Mouse (Mus musculus): ENCODE results near the gene Arl4c.

The Arl4c gene

GRCm38 (mm10) chr1:88701870-88702661 is at the start of gene Arl4c:
Arl4c (minus strand) TSS chr1:88702221.
- DNase-seq (ENCODE audit: extremely low read depth, low read depth) = no peak

DNA sequence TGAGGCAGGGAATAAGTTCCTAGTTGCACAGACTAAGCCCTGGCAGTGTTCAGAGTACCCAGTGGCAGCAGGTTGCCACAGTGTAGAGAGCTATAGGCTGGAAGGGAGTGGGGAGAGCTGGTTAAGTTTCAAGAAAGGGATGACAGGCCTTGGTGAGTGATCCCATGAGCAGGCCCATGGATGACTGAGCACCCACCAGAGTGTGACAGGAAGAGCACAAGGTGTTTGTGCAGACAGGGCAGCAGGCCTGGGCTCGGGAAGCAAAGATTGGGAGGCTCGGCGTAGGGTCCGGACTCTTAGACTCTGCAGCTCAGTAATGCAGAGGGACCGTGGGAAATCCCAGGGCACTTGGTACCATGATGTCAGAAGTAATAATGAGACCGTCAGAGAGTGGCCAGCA is 49.3 kb upstream of the Arl4c start:
- no peak for DNase-seq (ENCODE audit: extremely low read depth, low read depth)

DNA sequence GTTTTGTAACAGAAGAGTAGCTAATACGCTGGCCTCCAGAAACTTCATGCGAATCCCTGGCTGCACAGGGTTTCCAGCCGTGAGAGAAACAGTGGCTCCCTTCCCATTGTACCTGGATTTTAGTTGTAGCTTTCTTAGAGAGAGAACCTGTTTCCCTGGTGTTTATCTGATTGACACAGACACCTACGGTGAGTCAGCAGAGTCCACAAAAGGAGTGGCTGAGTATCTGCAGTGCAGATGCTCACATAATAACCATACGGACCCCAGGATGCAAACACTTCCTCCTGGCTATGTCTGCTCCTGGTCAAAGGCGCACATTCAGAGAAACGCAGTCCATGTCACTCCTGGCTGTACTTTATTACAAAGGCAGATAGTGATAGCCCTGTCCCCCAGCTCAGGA is 48.6 kb upstream of the Arl4c start:
- no peak for DNase-seq (ENCODE audit: extremely low read depth, low read depth)

- no peak for DNase-seq (ENCODE audit: extremely low read depth, low read depth)
Observed at GRCm38 (mm10) chr1:88750126-88750525, 48.1 kb upstream of the Arl4c start.

DNA sequence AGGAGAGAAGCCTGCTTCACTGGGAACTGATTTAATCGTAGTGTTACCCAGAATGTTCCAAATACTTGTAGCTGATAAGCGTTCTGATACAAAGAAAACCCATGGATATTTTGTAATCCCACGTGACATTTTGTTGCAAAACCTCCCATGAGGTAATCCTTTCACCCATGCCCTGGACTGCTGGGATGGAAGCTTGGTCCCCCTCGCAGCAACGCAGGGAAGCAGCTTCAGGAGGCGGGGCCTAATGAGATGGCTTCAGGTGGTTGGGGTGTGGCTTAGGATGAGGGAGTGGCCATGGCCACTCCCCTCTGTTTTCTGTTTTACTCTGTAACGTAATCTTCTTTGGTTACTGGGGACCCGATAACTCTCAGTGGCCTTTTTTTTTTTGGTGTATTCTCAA is 47.1 kb upstream of the Arl4c start:
- no peak for DNase-seq (ENCODE audit: extremely low read depth, low read depth)

DNA sequence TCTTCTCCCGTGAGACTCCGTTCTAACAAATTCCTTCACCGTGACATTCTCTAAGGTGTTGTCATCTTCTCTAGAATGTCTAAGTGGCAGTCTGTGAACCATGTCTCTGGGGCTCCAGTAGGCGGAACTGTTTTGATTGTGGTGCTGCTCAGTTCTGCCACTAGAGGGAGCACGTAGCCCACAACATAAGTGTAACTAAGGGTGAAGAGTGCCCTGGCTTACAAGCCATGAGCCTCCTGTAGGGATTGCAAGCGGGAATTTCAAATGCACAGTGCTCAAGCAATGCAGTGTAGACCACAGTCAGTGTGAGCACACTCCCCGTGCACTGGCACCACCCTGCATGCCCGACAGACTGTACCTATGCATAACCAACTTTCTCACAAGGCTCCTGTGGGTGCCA is 43.2 kb upstream of the Arl4c start:
- no peak for DNase-seq (ENCODE audit: extremely low read depth, low read depth)

GRCm38 (mm10) chr1:88744261-88744660 is 42.2 kb upstream of the Arl4c start:
- no peak for DNase-seq (ENCODE audit: extremely low read depth, low read depth)

DNA sequence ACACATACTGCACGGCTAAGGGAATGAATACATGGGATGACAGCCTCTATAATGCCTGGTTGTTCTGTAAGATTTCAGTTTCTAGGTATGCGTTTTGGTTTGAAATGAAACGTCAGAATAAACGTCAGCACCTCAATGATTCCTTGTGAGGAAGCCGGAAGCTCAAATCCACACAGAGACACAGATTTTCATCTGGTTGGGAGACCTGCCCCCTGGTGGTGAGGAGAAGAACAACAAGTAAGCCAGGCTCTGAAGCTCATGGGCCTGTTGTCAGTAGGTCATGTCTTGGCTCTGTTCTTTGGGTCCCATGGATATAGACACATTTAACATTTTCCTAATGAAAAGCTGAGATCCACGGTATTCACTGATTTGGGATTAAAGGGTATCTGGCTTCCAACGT is 40.4 kb upstream of the Arl4c start:
- no peak for DNase-seq (ENCODE audit: extremely low read depth, low read depth)

- no peak for DNase-seq (ENCODE audit: extremely low read depth, low read depth)
Observed at GRCm38 (mm10) chr1:88739546-88739945, 37.5 kb upstream of the Arl4c start.

DNA sequence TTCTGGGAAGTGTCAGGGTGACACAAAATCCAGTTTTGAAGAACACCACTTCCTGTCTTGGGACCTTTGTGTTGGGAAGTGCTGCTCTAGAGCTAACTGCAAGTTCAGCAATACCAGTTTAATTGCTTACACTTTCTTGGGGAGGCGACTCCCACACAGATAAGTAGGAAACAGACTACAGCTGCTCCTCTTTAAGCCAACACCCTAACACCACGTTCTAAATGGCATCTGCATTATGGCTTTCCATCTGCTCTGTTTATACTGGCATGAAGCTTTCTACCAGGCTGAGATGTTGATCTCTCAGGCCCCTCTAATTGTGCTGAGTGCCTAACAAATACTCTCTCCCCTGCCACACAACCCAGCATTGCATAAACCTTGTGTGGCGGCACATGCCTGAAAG is 36.9 kb upstream of the Arl4c start:
- no peak for DNase-seq (ENCODE audit: extremely low read depth, low read depth)

- no peak for DNase-seq (ENCODE audit: extremely low read depth, low read depth)
Observed at GRCm38 (mm10) chr1:88729496-88729895, 27.5 kb upstream of the Arl4c start.

DNA sequence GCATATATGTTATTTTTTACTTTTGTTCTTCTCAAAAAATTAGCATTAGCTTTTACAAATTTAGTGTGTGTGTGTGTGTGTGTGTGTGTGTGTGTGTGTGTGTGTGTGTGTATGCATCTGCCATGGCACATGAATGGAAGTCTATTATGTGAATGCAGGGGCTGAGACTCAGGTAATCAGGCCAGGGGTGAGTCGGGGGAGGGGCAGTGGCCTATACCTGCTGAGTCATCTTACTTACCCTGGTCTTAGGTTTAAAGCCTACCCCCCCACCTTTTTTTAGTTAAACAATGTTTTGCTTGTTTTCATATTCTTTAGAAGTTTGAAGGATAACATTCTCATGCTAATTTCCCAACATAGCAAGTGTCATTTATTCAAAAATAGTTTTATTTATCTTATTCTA is 25.3 kb upstream of the Arl4c start:
- DNase-seq (ENCODE audit: extremely low read depth, low read depth) = no peak

GRCm38 (mm10) chr1:88725716-88726115 is 23.7 kb upstream of the Arl4c start:
- DNase-seq (ENCODE audit: extremely low read depth, low read depth) = no peak

DNA sequence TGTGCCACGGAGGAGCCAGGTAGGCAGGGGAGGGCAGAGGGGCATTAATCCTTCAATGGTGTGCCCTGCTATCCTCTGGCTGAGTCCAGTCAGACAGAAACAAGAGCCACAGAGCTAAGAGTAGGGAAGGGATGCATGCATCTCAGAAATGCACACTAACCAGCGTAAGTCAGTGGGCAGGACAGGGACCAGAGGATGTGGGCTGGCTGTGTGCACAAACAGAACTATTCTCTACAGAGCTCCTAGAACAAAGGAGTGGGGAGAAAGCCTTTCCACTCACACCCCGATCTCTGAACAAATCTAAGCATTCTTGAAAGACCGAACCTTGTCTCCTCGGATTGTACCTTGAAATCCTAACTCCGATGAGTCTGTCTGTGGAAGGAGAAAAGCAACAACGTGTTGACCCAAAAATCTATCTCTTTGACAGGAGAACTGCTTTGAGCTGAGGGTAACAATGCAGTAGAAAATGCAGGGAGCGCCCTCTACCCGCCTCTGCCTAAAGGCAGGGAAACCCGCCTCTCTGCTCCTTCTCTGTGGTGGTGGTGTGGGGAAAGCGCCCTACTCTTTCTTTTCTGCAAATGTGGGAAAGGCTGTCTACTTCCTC is 18.7 kb upstream of the Arl4c start:
- no peak for DNase-seq (ENCODE audit: extremely low read depth, low read depth)

- DNase-seq (ENCODE audit: extremely low read depth, low read depth) = no peak
Observed at GRCm38 (mm10) chr1:88718563-88718962, 16.5 kb upstream of the Arl4c start.

DNA sequence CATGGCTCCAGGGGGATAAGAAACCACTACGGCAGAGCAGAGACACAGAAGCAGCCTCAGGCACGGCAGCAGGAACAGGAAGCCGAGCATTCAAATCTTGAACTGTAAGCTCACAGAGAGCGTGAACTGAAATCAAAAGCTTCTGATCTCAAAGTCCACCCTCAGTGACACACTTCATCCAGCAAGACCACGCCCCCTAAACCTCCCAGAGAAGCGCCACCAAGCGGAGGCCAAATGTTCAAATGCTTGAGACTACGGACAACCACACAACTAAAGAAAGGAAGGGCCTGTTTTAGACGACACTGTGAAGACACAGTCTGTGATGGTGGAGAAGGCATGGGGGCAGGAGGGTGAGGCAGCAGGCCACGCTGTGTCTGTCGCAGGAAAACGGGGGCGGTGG is 15.7 kb upstream of the Arl4c start:
- no peak for DNase-seq (ENCODE audit: extremely low read depth, low read depth)

DNA sequence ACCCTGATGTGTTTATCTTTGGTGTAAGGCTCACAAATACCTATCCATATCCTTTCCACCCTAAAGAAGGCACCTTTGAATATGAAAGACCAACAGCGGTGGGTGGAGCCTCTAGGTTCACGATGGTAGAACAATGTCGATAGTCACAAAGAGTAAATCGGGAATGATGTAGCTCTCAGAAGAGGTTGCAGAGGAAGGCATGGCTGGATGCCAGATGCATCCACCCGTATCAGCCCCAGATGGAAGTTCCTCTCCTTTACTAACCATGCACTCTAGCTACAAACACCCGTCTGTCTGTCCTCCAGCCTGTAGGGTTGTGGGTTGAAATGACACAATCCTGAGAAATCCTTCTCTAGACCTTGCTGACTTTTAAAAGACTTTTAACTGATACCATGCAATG is 10.0 kb upstream of the Arl4c start:
- DNase-seq (ENCODE audit: extremely low read depth, low read depth) = no peak

DNA sequence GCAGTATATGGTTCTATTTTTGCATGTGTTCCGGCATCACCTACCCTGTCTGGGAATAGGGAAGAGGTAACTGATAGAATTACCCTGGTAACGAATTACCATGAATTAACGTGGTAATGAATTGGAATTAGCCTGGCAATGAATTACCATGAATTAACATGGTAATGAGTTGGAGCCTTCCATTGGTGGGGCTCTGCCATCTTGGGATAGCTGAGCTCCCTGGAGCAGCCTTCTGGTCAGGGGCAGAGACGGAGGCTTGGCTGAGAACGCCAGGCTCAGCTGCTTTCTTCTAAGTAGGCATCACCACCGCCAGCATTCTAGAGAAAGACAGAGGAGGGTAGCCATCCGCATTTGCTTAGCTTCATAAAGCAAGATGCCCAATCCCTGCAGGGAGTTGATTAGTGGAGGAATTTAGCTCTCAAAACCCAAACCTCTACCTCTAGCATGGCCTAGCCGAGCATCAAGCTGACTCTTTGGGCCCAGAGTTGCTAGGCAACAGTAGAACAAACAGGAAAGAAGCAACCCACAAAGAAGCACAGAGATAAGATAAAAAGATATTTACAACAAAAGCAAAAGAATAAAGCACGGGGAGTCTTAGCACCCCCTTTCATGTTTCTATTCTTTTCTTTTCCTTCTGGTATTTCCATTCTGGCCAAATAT is 6.8 kb upstream of the Arl4c start:
- no peak for DNase-seq (ENCODE audit: extremely low read depth, low read depth)

DNA sequence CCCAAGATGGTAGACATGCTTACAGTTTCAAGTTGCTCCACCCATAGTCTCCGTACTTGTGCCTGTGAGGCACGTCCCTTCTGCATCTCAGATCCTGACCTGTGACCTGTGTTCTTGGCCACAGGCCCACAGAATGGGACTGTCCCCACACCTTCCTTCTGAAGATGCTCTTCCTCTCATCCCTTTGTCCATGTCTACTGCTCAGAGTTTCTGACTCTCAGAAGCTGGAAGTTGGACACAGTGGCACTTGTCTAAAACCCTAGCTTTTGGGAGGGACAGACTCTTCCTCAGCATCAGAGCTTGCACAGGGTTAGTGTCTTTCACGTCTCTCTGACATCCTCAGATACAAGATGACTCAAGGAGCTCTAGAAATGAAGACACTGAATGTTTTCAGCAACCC is 6.2 kb upstream of the Arl4c start:
- DNase-seq (ENCODE audit: extremely low read depth, low read depth) = no peak

- no peak for DNase-seq (ENCODE audit: extremely low read depth, low read depth)
Observed at GRCm38 (mm10) chr1:88707536-88707935, 5.5 kb upstream of the Arl4c start.

- DNase-seq (ENCODE audit: extremely low read depth, low read depth) = peak; percentile 39
Observed at GRCm38 (mm10) chr1:88705799-88706198, 3.8 kb upstream of the Arl4c start.

DNA sequence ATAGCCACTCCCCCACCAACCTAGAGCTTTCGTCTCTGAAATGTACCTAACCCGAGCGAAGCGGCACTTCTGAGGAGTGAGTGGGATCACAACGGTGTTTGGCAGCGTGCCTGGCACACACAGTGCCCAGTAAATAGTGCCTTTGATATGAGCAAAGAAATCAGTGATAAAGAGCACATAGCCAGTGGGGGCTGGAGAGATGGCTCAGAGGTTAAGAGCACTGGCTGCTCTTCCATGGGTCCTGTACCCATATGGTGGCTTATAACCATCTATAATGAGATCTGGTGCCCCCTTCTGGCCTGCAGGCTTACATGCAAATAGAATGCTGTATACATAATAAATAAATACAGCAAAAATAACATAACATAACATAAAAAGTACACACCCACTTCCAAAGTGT is 3.0 kb upstream of the Arl4c start:
- no peak for DNase-seq (ENCODE audit: extremely low read depth, low read depth)

All from MEL-GATA-1-ER (cell line).